Mouse (Mus musculus) brain, embryonic 14.5 days (tissue): ENCODE data around the gene Tnfaip8l1. TPM values are rescaled to one million over a fixed set of nuclear protein-coding genes. Genes with fewer than 3 reads are reported as not detected.
A peak's percentile ranks its signal among the peaks of the same experiment; 100 is the strongest.

Experiments used
- DNase-seq: peaks from one replicate; pipeline ENCODE4 v3.0.0-alpha.2; 2011; ENCODE audit warnings: low read depth
- CTCF ChIP-seq: fragments of 200-500 bp; IDR thresholded peaks from 2 replicates; pipeline ENCODE4 v1.5.1; 2012; ENCODE audit warnings: inconsistent platforms, mild to moderate bottlenecking, moderate library complexity, borderline replicate concordance; ENCODE audit not compliant: insufficient read depth, insufficient read length; ENCODE audit errors: extremely low read depth
- POLR2A ChIP-seq: fragments of 200-500 bp; IDR thresholded peaks from 2 replicates; pipeline ENCODE4 v1.6.1; 2012; ENCODE audit warnings: mild to moderate bottlenecking, inconsistent platforms, borderline replicate concordance; ENCODE audit not compliant: poor library complexity, insufficient read depth, insufficient read length, severe bottlenecking; ENCODE audit errors: extremely low read depth
- polyA plus RNA-seq: library from polyadenylated mRNA; depleted of rRNA; stranded (reverse); fragments of >200 nt; gene quantifications from 2 replicates; pipeline ENCODE4 v1.2.3, GENCODE M21; 2012

Gene Tnfaip8l1
- polyA plus RNA-seq, 1 experiment: 9.8 TPM

- TF ChIP-seq CTCF (peak; percentile 42; the same call in 1 of the 2 replicates), POLR2A (no peak)
- DNase-seq: no peak
Measured at GRCm38 (mm10) chr17:56200586-56200985, 38.3 kb downstream of the Tnfaip8l1 start.

- DNase-seq: no peak
- TF ChIP-seq CTCF (peak; percentile 35; the same call in 1 of the 2 replicates), POLR2A (no peak)
Measured at GRCm38 (mm10) chr17:56201642-56202041, 39.4 kb downstream of the Tnfaip8l1 start.

- TF ChIP-seq CTCF (no peak), POLR2A (no peak)
- DNase-seq: no peak
Measured at GRCm38 (mm10) chr17:56202476-56202875, 40.2 kb downstream of the Tnfaip8l1 start.

- peak; percentile 22 for DNase-seq
- TF ChIP-seq CTCF (peak; percentile 10; the same call in 1 of the 2 replicates), POLR2A (no peak)
Measured at GRCm38 (mm10) chr17:56203729-56204128, 41.5 kb downstream of the Tnfaip8l1 start.

- TF ChIP-seq CTCF (no peak), POLR2A (no peak)
- DNase-seq: no peak
Measured at GRCm38 (mm10) chr17:56206276-56206884, 44.1 kb downstream of the Tnfaip8l1 start.

- no peak for DNase-seq
- TF ChIP-seq CTCF: no peak
Measured at GRCm38 (mm10) chr17:56206986-56207674, 44.9 kb downstream of the Tnfaip8l1 start.

GRCm38 (mm10) chr17:56207963-56208530 lies 45.8 kb downstream of the Tnfaip8l1 start:
- DNase-seq: no peak
- no peak for TF ChIP-seq CTCF

- no peak for DNase-seq
- TF ChIP-seq POLR2A (no peak), CTCF (no peak)
Measured at GRCm38 (mm10) chr17:56208821-56209220, 46.5 kb downstream of the Tnfaip8l1 start.

GRCm38 (mm10) chr17:56211090-56211489 lies 48.8 kb downstream of the Tnfaip8l1 start:
- no peak for TF ChIP-seq CTCF
- TF ChIP-seq POLR2A: no peak
- no peak for DNase-seq

- no peak for DNase-seq
- TF ChIP-seq POLR2A: no peak
- TF ChIP-seq CTCF: no peak
Measured at GRCm38 (mm10) chr17:56212676-56213075, 50.4 kb downstream of the Tnfaip8l1 start.

- no peak for TF ChIP-seq CTCF
Measured at GRCm38 (mm10) chr17:56214229-56214628, 52.0 kb downstream of the Tnfaip8l1 start.

GRCm38 (mm10) chr17:56217670-56218069 lies 55.4 kb downstream of the Tnfaip8l1 start:
- TF ChIP-seq POLR2A (no peak), CTCF (no peak)
- DNase-seq: no peak

More at GRCm38 (mm10) chr17:56214229-56214628, 52.0 kb downstream of the Tnfaip8l1 start:
- DNase-seq: no peak
